Mouse (Mus musculus): Measurements from ENCODE around the gene Stac. TPM values are rescaled to one million over a fixed set of nuclear protein-coding genes. Genes with fewer than 3 reads are reported as not detected.
A peak's percentile ranks its signal among the peaks of the same experiment; 100 is the strongest.

The Stac gene
- polyA plus RNA-seq, 1 experiment from 2014 or later: 2.8 TPM

GRCm38 (mm10) chr9:111700101-111700500 is 10.0 kb upstream of the Stac start:
- Histone ChIP-seq H3K27me3 (replicated peaks; ENCODE audit: control insufficient read depth, insufficient read depth, low read length) (no peaks in the 10 kb centered on the region), H3K36me3 (ENCODE audit: control insufficient read depth, insufficient read depth, low read length) (no peaks in the 10 kb centered on the region), H3K4me1 (ENCODE audit: control insufficient read depth, insufficient read depth, low read length) (no peaks in the 10 kb centered on the region), H3K9me3 (ENCODE audit: control insufficient read depth, low read length) (no peaks in the 10 kb centered on the region), H3K27ac (ENCODE audit: low read length) (no peak overlapping the region), H3K4me2 (ENCODE audit: low read depth, low read length) (no peak overlapping the region), H3K4me3 (ENCODE audit: low read length) (no peak overlapping the region), H3K9ac (ENCODE audit: low read depth, low read length) (no peak overlapping the region)
- ATAC-seq: no peak
- 60% methylated on average over 2 of the region's 2 CpGs for WGBS

DNA sequence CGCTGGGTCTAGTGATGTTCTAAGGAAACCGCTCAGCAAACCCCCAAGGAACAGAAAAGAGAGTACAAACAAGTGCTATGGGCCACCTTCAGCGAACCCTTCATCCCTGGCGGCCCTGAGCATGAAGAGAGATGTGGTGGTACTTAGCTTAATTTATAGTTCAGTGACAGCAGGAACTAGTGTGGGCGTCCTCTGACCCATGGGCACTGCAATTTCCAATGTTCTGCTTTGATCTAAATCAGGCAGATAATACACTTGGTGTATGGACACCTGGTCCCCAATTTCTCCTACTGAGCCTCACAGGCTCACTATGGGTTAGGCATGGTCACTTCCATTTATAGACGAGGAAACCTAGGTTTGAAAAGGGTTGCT is 322 bp upstream of the Stac start:
- H3K36me3 ChIP-seq (ENCODE audit: control insufficient read depth, insufficient read depth, low read length): no peaks in the 10 kb centered on the region
- peak overlapping the region; percentile 53 for H3K9ac ChIP-seq (ENCODE audit: low read depth, low read length)
- peaks cover 5% of the 10 kb centered on the region; the same call in 1 of the 2 replicates for H3K4me1 ChIP-seq (ENCODE audit: control insufficient read depth, insufficient read depth, low read length)
- peak; percentile 7; the same call in 1 of the 2 replicates for ATAC-seq
- no peak overlapping the region for H3K27ac ChIP-seq (ENCODE audit: low read length)
- WGBS: 12% methylated on average over 6 of the region's 6 CpGs
- H3K4me2 ChIP-seq (ENCODE audit: low read depth, low read length): peak overlapping the region; percentile 99
- H3K27me3 ChIP-seq (replicated peaks; ENCODE audit: control insufficient read depth, insufficient read depth, low read length): peaks cover 18% of the 10 kb centered on the region
- no peaks in the 10 kb centered on the region for H3K9me3 ChIP-seq (ENCODE audit: control insufficient read depth, low read length)
- H3K4me3 ChIP-seq (ENCODE audit: low read length): peak overlapping the region; percentile 58

- H3K4me2 ChIP-seq (ENCODE audit: low read depth, low read length): no peak overlapping the region; the same call in 1 of the 2 replicates
- no peak overlapping the region for H3K4me3 ChIP-seq (ENCODE audit: low read length)
- no peaks in the 10 kb centered on the region for H3K9me3 ChIP-seq (ENCODE audit: control insufficient read depth, low read length)
- ATAC-seq: no peak
- no peak overlapping the region for H3K9ac ChIP-seq (ENCODE audit: low read depth, low read length)
- no peaks in the 10 kb centered on the region for H3K36me3 ChIP-seq (ENCODE audit: control insufficient read depth, insufficient read depth, low read length)
- H3K27me3 ChIP-seq (replicated peaks; ENCODE audit: control insufficient read depth, insufficient read depth, low read length): peaks cover 18% of the 10 kb centered on the region
- no peak overlapping the region for H3K27ac ChIP-seq (ENCODE audit: low read length)
- WGBS: 71% methylated on average over 11 of the region's 11 CpGs
- peaks cover 5% of the 10 kb centered on the region; the same call in 1 of the 2 replicates for H3K4me1 ChIP-seq (ENCODE audit: control insufficient read depth, insufficient read depth, low read length)
These were observed 1.0 kb downstream of the Stac start for GRCm38 (mm10) chr9:111689146-111689545.

DNA sequence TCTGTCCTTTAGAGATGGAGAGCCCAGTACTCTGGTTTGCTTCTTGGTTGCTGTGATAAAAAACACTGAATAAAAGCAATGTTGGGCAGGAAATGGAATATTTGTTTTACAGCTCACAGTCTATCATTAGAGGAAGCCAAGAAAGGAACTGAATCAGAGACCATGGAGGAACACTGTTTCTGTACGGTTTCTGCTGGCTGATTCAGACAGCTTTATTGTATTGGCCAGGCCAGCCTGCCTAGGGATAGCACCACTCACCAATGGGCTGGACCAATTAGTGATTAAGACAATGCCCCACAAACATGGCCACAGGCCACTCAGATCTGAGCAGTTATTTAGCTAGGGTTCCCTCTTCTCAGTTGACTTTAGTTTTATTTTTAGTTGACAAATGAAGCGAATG is 6.0 kb downstream of the Stac start:
- H3K27ac ChIP-seq (ENCODE audit: low read length): no peak overlapping the region
- no peaks in the 10 kb centered on the region for H3K4me1 ChIP-seq (ENCODE audit: control insufficient read depth, insufficient read depth, low read length)
- no peak overlapping the region for H3K4me2 ChIP-seq (ENCODE audit: low read depth, low read length)
- no peak overlapping the region for H3K4me3 ChIP-seq (ENCODE audit: low read length)
- no peak for ATAC-seq
- 64% methylated on average over 2 of the region's 2 CpGs for WGBS
- no peaks in the 10 kb centered on the region for H3K36me3 ChIP-seq (ENCODE audit: control insufficient read depth, insufficient read depth, low read length)
- peaks cover 4% of the 10 kb centered on the region; the same call in 1 of the 2 replicates for H3K27me3 ChIP-seq (replicated peaks; ENCODE audit: control insufficient read depth, insufficient read depth, low read length)
- no peak overlapping the region for H3K9ac ChIP-seq (ENCODE audit: low read depth, low read length)
- H3K9me3 ChIP-seq (ENCODE audit: control insufficient read depth, low read length): no peaks in the 10 kb centered on the region

- no peak overlapping the region for H3K4me3 ChIP-seq (ENCODE audit: low read length)
- no peak overlapping the region for H3K27ac ChIP-seq (ENCODE audit: low read length)
- no peaks in the 10 kb centered on the region for H3K4me1 ChIP-seq (ENCODE audit: control insufficient read depth, insufficient read depth, low read length)
- no peak overlapping the region for H3K4me2 ChIP-seq (ENCODE audit: low read depth, low read length)
- no peak overlapping the region for H3K9ac ChIP-seq (ENCODE audit: low read depth, low read length)
- H3K36me3 ChIP-seq (ENCODE audit: control insufficient read depth, insufficient read depth, low read length): no peaks in the 10 kb centered on the region
- WGBS: 27% methylated on average over 2 of the region's 2 CpGs
- H3K9me3 ChIP-seq (ENCODE audit: control insufficient read depth, low read length): no peaks in the 10 kb centered on the region
- no peaks in the 10 kb centered on the region for H3K27me3 ChIP-seq (replicated peaks; ENCODE audit: control insufficient read depth, insufficient read depth, low read length)
- no peak for ATAC-seq
These were observed 10.6 kb downstream of the Stac start for GRCm38 (mm10) chr9:111679516-111679915.

- Histone ChIP-seq H3K27ac (ENCODE audit: low read length) (no peak overlapping the region), H3K9ac (ENCODE audit: low read depth, low read length) (no peak overlapping the region), H3K4me1 (ENCODE audit: control insufficient read depth, insufficient read depth, low read length) (no peaks in the 10 kb centered on the region), H3K4me3 (ENCODE audit: low read length) (no peak overlapping the region), H3K9me3 (ENCODE audit: control insufficient read depth, low read length) (no peaks in the 10 kb centered on the region), H3K4me2 (ENCODE audit: low read depth, low read length) (no peak overlapping the region), H3K27me3 (replicated peaks; ENCODE audit: control insufficient read depth, insufficient read depth, low read length) (no peaks in the 10 kb centered on the region), H3K36me3 (ENCODE audit: control insufficient read depth, insufficient read depth, low read length) (no peaks in the 10 kb centered on the region)
- ATAC-seq: no peak
- 82% methylated on average over 6 of the region's 6 CpGs for WGBS
These were observed 20.3 kb downstream of the Stac start for GRCm38 (mm10) chr9:111669816-111670215.

DNA sequence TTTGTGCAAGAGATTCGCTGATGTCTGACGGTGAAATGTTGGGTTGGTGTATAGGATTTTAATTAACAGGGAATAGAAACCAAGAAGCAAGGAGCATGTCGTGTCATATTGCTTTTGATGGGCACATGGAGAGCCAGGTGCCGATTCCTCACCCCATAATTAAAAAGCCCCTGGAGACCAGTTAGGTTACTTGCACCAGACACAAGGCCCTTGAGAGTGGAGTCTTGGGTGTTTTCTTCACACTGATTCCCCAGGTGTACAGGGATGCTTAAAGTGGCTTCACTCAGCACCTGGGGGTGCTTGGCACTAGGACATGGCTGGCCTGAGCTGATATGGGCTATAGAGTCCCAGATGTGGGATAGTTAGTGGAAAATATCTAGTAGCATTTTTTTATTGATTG is 35.1 kb downstream of the Stac start:
- 87% methylated on average over 4 of the region's 4 CpGs for WGBS
- no peaks in the 10 kb centered on the region for H3K27me3 ChIP-seq (replicated peaks; ENCODE audit: control insufficient read depth, insufficient read depth, low read length)
- ATAC-seq: no peak
- no peaks in the 10 kb centered on the region for H3K9me3 ChIP-seq (ENCODE audit: control insufficient read depth, low read length)
- H3K27ac ChIP-seq (ENCODE audit: low read length): no peak overlapping the region
- H3K9ac ChIP-seq (ENCODE audit: low read depth, low read length): no peak overlapping the region
- H3K36me3 ChIP-seq (ENCODE audit: control insufficient read depth, insufficient read depth, low read length): no peaks in the 10 kb centered on the region
- no peak overlapping the region for H3K4me3 ChIP-seq (ENCODE audit: low read length)
- H3K4me1 ChIP-seq (ENCODE audit: control insufficient read depth, insufficient read depth, low read length): no peaks in the 10 kb centered on the region
- H3K4me2 ChIP-seq (ENCODE audit: low read depth, low read length): no peak overlapping the region

DNA sequence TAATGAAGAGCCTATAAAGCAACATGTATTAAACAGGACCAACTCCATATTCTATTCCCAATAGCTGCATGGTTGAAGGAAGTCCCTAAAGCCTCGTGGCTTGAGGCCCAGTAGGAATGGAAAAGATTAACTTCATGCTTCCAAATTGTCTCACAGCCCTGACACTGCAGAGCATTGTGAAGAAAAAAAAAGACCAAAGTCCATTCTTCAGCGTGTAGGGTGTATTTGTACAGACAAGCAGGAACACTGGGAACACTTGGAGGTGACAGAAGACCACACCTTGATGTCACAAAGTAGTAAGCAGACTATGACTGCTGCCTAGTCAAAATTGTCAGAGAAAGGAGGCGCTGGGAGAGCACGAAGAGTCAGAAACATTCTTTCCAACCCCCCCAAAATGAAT is 45.9 kb downstream of the Stac start:
- Histone ChIP-seq H3K4me1 (ENCODE audit: control insufficient read depth, insufficient read depth, low read length) (no peaks in the 10 kb centered on the region), H3K27me3 (replicated peaks; ENCODE audit: control insufficient read depth, insufficient read depth, low read length) (no peaks in the 10 kb centered on the region), H3K4me3 (ENCODE audit: low read length) (no peak overlapping the region), H3K4me2 (ENCODE audit: low read depth, low read length) (no peak overlapping the region), H3K9ac (ENCODE audit: low read depth, low read length) (no peak overlapping the region), H3K36me3 (ENCODE audit: control insufficient read depth, insufficient read depth, low read length) (no peaks in the 10 kb centered on the region), H3K27ac (ENCODE audit: low read length) (no peak overlapping the region), H3K9me3 (ENCODE audit: control insufficient read depth, low read length) (no peaks in the 10 kb centered on the region)
- WGBS: 66% methylated on average over 4 of the region's 4 CpGs
- ATAC-seq: peak; percentile 92

DNA sequence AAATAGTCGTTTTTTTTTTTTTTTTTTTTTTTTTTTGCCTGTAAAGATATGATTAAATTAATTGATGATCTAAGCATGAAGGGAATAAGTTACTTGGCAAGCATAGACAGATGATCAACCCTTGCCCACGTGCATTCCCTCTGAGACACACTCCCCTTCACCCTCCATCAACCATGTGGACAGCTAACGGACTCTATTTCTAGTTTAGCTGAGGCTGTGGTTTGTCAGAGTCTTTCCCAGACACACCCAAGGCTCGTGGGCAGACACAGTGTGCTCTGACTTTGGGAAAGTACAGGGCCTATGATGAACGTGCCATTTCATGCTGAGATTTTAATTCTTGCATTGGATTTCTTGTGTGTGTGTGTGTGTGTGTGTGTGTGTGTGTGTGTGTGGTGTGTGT is 46.8 kb downstream of the Stac start:
- 61% methylated on average over 5 of the region's 5 CpGs for WGBS
- no peak for ATAC-seq
- no peak overlapping the region for H3K9ac ChIP-seq (ENCODE audit: low read depth, low read length)

DNA sequence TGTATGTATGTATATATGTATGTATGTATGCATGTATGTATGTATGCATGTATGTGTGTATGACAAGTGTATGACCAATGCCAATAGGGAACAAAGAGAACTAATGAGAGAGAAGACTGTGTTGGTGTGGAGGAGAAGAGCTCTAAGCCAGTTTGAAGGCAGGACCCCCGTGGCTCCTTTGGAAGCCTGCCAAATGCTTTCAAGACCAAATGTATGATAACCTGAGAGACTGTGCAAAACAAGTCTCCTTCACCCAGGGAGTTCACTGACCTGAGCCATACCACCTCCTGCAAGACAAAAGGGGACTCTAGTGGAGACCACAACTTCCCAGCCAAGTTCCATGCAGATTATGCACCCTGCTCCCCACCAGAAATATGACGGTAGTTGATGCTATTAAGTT is 52.5 kb downstream of the Stac start:
- ATAC-seq: no peak
- WGBS: 62% methylated on average over 2 of the region's 2 CpGs
- no peak overlapping the region for H3K27ac ChIP-seq (ENCODE audit: low read length)

More for the DNA sequence above, 46.8 kb downstream of the Stac start:
- no peak overlapping the region for H3K27ac ChIP-seq (ENCODE audit: low read length)
- no peak overlapping the region for H3K4me3 ChIP-seq (ENCODE audit: low read length)
- no peaks in the 10 kb centered on the region for H3K36me3 ChIP-seq (ENCODE audit: control insufficient read depth, insufficient read depth, low read length)
- H3K9me3 ChIP-seq (ENCODE audit: control insufficient read depth, low read length): no peaks in the 10 kb centered on the region
- no peaks in the 10 kb centered on the region for H3K4me1 ChIP-seq (ENCODE audit: control insufficient read depth, insufficient read depth, low read length)
- no peaks in the 10 kb centered on the region for H3K27me3 ChIP-seq (replicated peaks; ENCODE audit: control insufficient read depth, insufficient read depth, low read length)
- no peak overlapping the region for H3K4me2 ChIP-seq (ENCODE audit: low read depth, low read length)

More for the DNA sequence above, 52.5 kb downstream of the Stac start:
- no peak overlapping the region for H3K9ac ChIP-seq (ENCODE audit: low read depth, low read length)
- H3K4me3 ChIP-seq (ENCODE audit: low read length): no peak overlapping the region
- no peaks in the 10 kb centered on the region for H3K9me3 ChIP-seq (ENCODE audit: control insufficient read depth, low read length)
- H3K4me2 ChIP-seq (ENCODE audit: low read depth, low read length): no peak overlapping the region
- H3K27me3 ChIP-seq (replicated peaks; ENCODE audit: control insufficient read depth, insufficient read depth, low read length): no peaks in the 10 kb centered on the region
- H3K36me3 ChIP-seq (ENCODE audit: control insufficient read depth, insufficient read depth, low read length): no peaks in the 10 kb centered on the region
- H3K4me1 ChIP-seq (ENCODE audit: control insufficient read depth, insufficient read depth, low read length): no peaks in the 10 kb centered on the region

Measured in intestine, embryonic 16.5 days (tissue).